Mouse (Mus musculus) forebrain, embryonic 11.5 days (tissue): ENCODE results near the gene Zim1. TPM values are rescaled to one million over a fixed set of nuclear protein-coding genes. Genes with fewer than 3 reads are reported as not detected.

Experiments
- ATAC-seq: fragments of 200-750 bp; cut with Nextera tagmentation; replicated peaks from 2 replicates; pipeline ENCODE4 v1.8.0; 2017; ENCODE audit warnings: moderate TSS enrichment; ENCODE audit not compliant: low FRiP score
- DNase-seq: peaks from one replicate; pipeline ENCODE4 v3.0.0-alpha.2; 2017; ENCODE audit warnings: low spot score
- H3K27ac ChIP-seq: fragments of 300-500 bp; sonication (generic); 2 replicates; pipeline ENCODE4 v1.5.1; 2014; ENCODE audit warnings: low read depth, low read length
- H3K27me3 ChIP-seq: fragments of 300-500 bp; sonication (generic); 2 replicates; pipeline ENCODE4 v1.6.1; 2014; ENCODE audit warnings: mild to moderate bottlenecking, low read length, mixed read lengths; ENCODE audit not compliant: control insufficient read depth, insufficient read depth
- H3K36me3 ChIP-seq: fragments of 300-500 bp; sonication (generic); 2 replicates; pipeline ENCODE4 v1.6.1; 2014; ENCODE audit warnings: mild to moderate bottlenecking, low read length, moderate library complexity, mixed read lengths; ENCODE audit not compliant: control insufficient read depth, insufficient read depth
- H3K4me1 ChIP-seq: fragments of 300-500 bp; sonication (generic); replicated peaks from 2 replicates; pipeline ENCODE4 v1.6.1; 2014; ENCODE audit warnings: low read length, mixed read lengths; ENCODE audit not compliant: control insufficient read depth, insufficient read depth
- H3K4me2 ChIP-seq: fragments of 300-500 bp; sonication (generic); 2 replicates; pipeline ENCODE4 v1.6.1; 2014; ENCODE audit warnings: low read depth, mild to moderate bottlenecking, low read length, moderate library complexity, mixed read lengths; ENCODE audit not compliant: severe bottlenecking
- H3K4me3 ChIP-seq: fragments of 300-500 bp; sonication (generic); 2 replicates; pipeline ENCODE4 v1.5.1; 2014; ENCODE audit warnings: low read depth, low read length
- H3K9ac ChIP-seq: fragments of 300-500 bp; sonication (generic); 2 replicates; pipeline ENCODE4 v1.6.1; 2014; ENCODE audit warnings: low read length
- H3K9me3 ChIP-seq: fragments of 300-500 bp; sonication (generic); 2 replicates; pipeline ENCODE4 v1.6.1; 2016; ENCODE audit warnings: low read length, mixed read lengths; ENCODE audit not compliant: control insufficient read depth
- WGBS: fragments of 180-500 bp; shearing (Covaris S2); extraction: QIAGEN DNeasy Blood & Tissue Kit; methylation state at CpG from one replicate; pipeline ENCODE4 v1.1.7; 2014; 5-methylcytosine and 5-hydroxymethylcytosine counted together
- polyA plus RNA-seq: library from polyadenylated mRNA; unstranded; fragments of >200 nt; fragmentation: Nextera tagmentation; extraction: Ambion mirVana; gene quantifications from 2 replicates; pipeline ENCODE4 v1.2.1, GENCODE M21; 2014

Zim1 gene
- polyA plus RNA-seq, 1 experiment from 2014 or later: 1.2 TPM

GRCm38 (mm10) chr7:6635831-6636230, 60.4 kb downstream of the Zim1 start:
- 82% methylated on average over 3 of the region's 3 CpGs for WGBS
- no peaks in the 10 kb centered on the region for H3K36me3 ChIP-seq
- DNase-seq: peak; percentile 16
- ATAC-seq: no peak
- H3K4me1 ChIP-seq: no peaks in the 10 kb centered on the region
- H3K4me2 ChIP-seq: no peak overlapping the region
- H3K9me3 ChIP-seq: peaks cover 6% of the 10 kb centered on the region
- H3K9ac ChIP-seq: no peak overlapping the region
- H3K27me3 ChIP-seq: no peaks in the 10 kb centered on the region
- H3K27ac ChIP-seq: no peak overlapping the region
- no peak overlapping the region for H3K4me3 ChIP-seq

Other genes starting within 250 kb of the Zim1 start
- gene Olfr1336, start 240.3 kb downstream of the Zim1 start, polyA plus RNA-seq: not detected in 2 replicates
- not detected in 2 replicates for gene Olfr1346, start 229.3 kb downstream of the Zim1 start, polyA plus RNA-seq
- gene Olfr5, start 209.5 kb downstream of the Zim1 start, polyA plus RNA-seq: not detected in 2 replicates
- not detected in 2 replicates for gene Olfr1347, start 196.7 kb downstream of the Zim1 start, polyA plus RNA-seq
- gene Olfr1348, start 187.7 kb downstream of the Zim1 start, polyA plus RNA-seq: not detected in 2 replicates
- gene Olfr1349, start 173.5 kb downstream of the Zim1 start, polyA plus RNA-seq: not detected in 2 replicates
- gene Olfr1350, start 131.6 kb downstream of the Zim1 start, polyA plus RNA-seq: not detected in 2 replicates
- 100 and 104 TPM in 2 replicates for gene Peg3, start 34.0 kb upstream of the Zim1 start, polyA plus RNA-seq
- 13.3 and 14.4 TPM in 2 replicates for gene Usp29, start 34.1 kb upstream of the Zim1 start, polyA plus RNA-seq